Mouse (Mus musculus) forebrain, embryonic 14.5 days (tissue): ENCODE data around the gene Fam81a. TPM values are rescaled to one million over a fixed set of nuclear protein-coding genes. Genes with fewer than 3 reads are reported as not detected.
A peak's percentile ranks its signal among the peaks of the same experiment; 100 is the strongest.

Source experiments
- ATAC-seq: fragments of 200-750 bp; cut with Nextera tagmentation; 2 replicates; pipeline ENCODE4 v1.8.0; 2017; ENCODE audit warnings: mild to moderate bottlenecking, moderate library complexity
- DNase-seq: peaks from one replicate; pipeline ENCODE4 v3.0.0-alpha.2; 2015; ENCODE audit warnings: low spot score
- H3K27ac ChIP-seq: fragments of 300-500 bp; sonication (generic); 2 replicates; pipeline ENCODE4 v1.5.1; 2014; ENCODE audit warnings: low read depth, mild to moderate bottlenecking, control low read depth, low read length, moderate library complexity
- H3K27me3 ChIP-seq: fragments of 300-500 bp; sonication (generic); replicated peaks from 2 replicates; pipeline ENCODE4 v1.6.1; 2014; ENCODE audit warnings: low read length, control low read depth, mixed read lengths; ENCODE audit not compliant: control insufficient read depth, insufficient read depth
- H3K36me3 ChIP-seq: fragments of 300-500 bp; sonication (generic); 2 replicates; pipeline ENCODE4 v1.6.1; 2014; ENCODE audit warnings: low read length, control low read depth; ENCODE audit not compliant: control insufficient read depth, insufficient read depth
- H3K4me1 ChIP-seq: fragments of 300-500 bp; sonication (generic); 2 replicates; pipeline ENCODE4 v1.6.1; 2014; ENCODE audit warnings: antibody characterized with exemption, low read length, control low read depth; ENCODE audit not compliant: control insufficient read depth, insufficient read depth
- H3K4me2 ChIP-seq: fragments of 300-500 bp; sonication (generic); 2 replicates; pipeline ENCODE4 v1.6.1; 2014; ENCODE audit warnings: mild to moderate bottlenecking, control low read depth, low read length
- H3K4me3 ChIP-seq: fragments of 300-500 bp; sonication (generic); 2 replicates; pipeline ENCODE4 v1.5.1; 2014; ENCODE audit warnings: low read depth, low read length, control low read depth
- H3K9ac ChIP-seq: fragments of 300-500 bp; sonication (generic); 2 replicates; pipeline ENCODE4 v1.6.1; 2014; ENCODE audit warnings: mild to moderate bottlenecking, low read length, control low read depth, moderate library complexity
- H3K9me3 ChIP-seq: fragments of 300-500 bp; sonication (generic); replicated peaks from 2 replicates; pipeline ENCODE4 v1.6.1; 2016; ENCODE audit warnings: low read length, control low read depth, mixed read lengths; ENCODE audit not compliant: control insufficient read depth
- WGBS: fragments of 180-500 bp; shearing (Covaris S2); extraction: QIAGEN DNeasy Blood & Tissue Kit; methylation state at CpG from one replicate; pipeline ENCODE4 v1.1.7; 2014; 5-methylcytosine and 5-hydroxymethylcytosine counted together
- polyA plus RNA-seq: library from polyadenylated mRNA; unstranded; fragments of >200 nt; fragmentation: Nextera tagmentation; extraction: Ambion mirVana; gene quantifications from 2 replicates; pipeline ENCODE4 v1.2.1, GENCODE M21; 2014

Gene Fam81a
- polyA plus RNA-seq, 1 experiment from 2014 or later = 5.6 TPM

- no peak for DNase-seq
- WGBS = 94% methylated on average over 1 of the region's 1 CpGs
- H3K9me3 ChIP-seq = no peaks in the 10 kb centered on the region
Measured at GRCm38 (mm10) chr9:70135186-70135585, 7.2 kb downstream of the Fam81a start.

GRCm38 (mm10) chr9:70134716-70135115 lies 7.6 kb downstream of the Fam81a start:
- no peaks in the 10 kb centered on the region for H3K9me3 ChIP-seq
- H3K4me3 ChIP-seq = no peak overlapping the region
- H3K4me2 ChIP-seq = no peak overlapping the region
- ATAC-seq (no peak), DNase-seq (no peak)
- H3K36me3 ChIP-seq = no peaks in the 10 kb centered on the region
- no peaks in the 10 kb centered on the region for H3K27me3 ChIP-seq
- H3K27ac ChIP-seq = no peak overlapping the region
- H3K4me1 ChIP-seq = no peaks in the 10 kb centered on the region
- WGBS = 80% methylated on average over 5 of the region's 5 CpGs
- no peak overlapping the region for H3K9ac ChIP-seq

More at GRCm38 (mm10) chr9:70135186-70135585, 7.2 kb downstream of the Fam81a start:
- no peak overlapping the region for H3K4me3 ChIP-seq
- H3K36me3 ChIP-seq = no peaks in the 10 kb centered on the region
- no peak for ATAC-seq
- H3K27me3 ChIP-seq = no peaks in the 10 kb centered on the region
- no peak overlapping the region for H3K4me2 ChIP-seq
- no peak overlapping the region for H3K27ac ChIP-seq
- H3K4me1 ChIP-seq = no peaks in the 10 kb centered on the region
- no peak overlapping the region for H3K9ac ChIP-seq

GRCm38 (mm10) chr9:70134215-70134614 lies 8.1 kb downstream of the Fam81a start:
- H3K4me2 ChIP-seq = no peak overlapping the region
- WGBS = 89% methylated on average over 9 of the region's 9 CpGs
- no peak for DNase-seq
- no peak overlapping the region for H3K4me3 ChIP-seq
- H3K36me3 ChIP-seq = no peaks in the 10 kb centered on the region
- H3K27ac ChIP-seq = no peak overlapping the region
- H3K27me3 ChIP-seq = no peaks in the 10 kb centered on the region
- no peaks in the 10 kb centered on the region for H3K4me1 ChIP-seq
- no peak for ATAC-seq
- no peak overlapping the region for H3K9ac ChIP-seq
- no peaks in the 10 kb centered on the region for H3K9me3 ChIP-seq

- no peaks in the 10 kb centered on the region for H3K36me3 ChIP-seq
- no peak overlapping the region for H3K9ac ChIP-seq
- WGBS = 89% methylated on average over 5 of the region's 5 CpGs
- ATAC-seq (no peak), DNase-seq (no peak)
- no peak overlapping the region for H3K4me3 ChIP-seq
- no peaks in the 10 kb centered on the region for H3K4me1 ChIP-seq
- no peak overlapping the region for H3K4me2 ChIP-seq
- H3K27ac ChIP-seq = no peak overlapping the region
- no peaks in the 10 kb centered on the region for H3K27me3 ChIP-seq
- no peaks in the 10 kb centered on the region for H3K9me3 ChIP-seq
Measured at GRCm38 (mm10) chr9:70130786-70131185, 11.6 kb downstream of the Fam81a start.

GRCm38 (mm10) chr9:70111869-70112286 lies 30.5 kb downstream of the Fam81a start:
- ATAC-seq (peak; percentile 86), DNase-seq (peak; percentile 65)
- H3K27ac ChIP-seq = no peak overlapping the region; the same call in 1 of the 2 replicates
- under 1% methylated on average over 10 of the region's 10 CpGs for WGBS
- no peaks in the 10 kb centered on the region for H3K27me3 ChIP-seq
- H3K36me3 ChIP-seq = no peaks in the 10 kb centered on the region
- H3K4me1 ChIP-seq = peaks cover 9% of the 10 kb centered on the region; the same call in 1 of the 2 replicates
- H3K4me3 ChIP-seq = peak overlapping the region; percentile 23
- peak overlapping the region; percentile 56 for H3K4me2 ChIP-seq
- H3K9me3 ChIP-seq = no peaks in the 10 kb centered on the region
- H3K9ac ChIP-seq = peak overlapping the region; percentile 25; the same call in 1 of the 2 replicates

- H3K4me2 ChIP-seq = no peak overlapping the region
- H3K27ac ChIP-seq = no peak overlapping the region
- peaks cover 9% of the 10 kb centered on the region; the same call in 1 of the 2 replicates for H3K4me1 ChIP-seq
- no peak overlapping the region for H3K4me3 ChIP-seq
- 38% methylated on average over 7 of the region's 7 CpGs for whole genome bisulfite sequencing
- H3K36me3 ChIP-seq = no peaks in the 10 kb centered on the region
- ATAC-seq (no peak), DNase-seq (peak; percentile 57)
- no peak overlapping the region for H3K9ac ChIP-seq
- no peaks in the 10 kb centered on the region for H3K9me3 ChIP-seq
- no peaks in the 10 kb centered on the region for H3K27me3 ChIP-seq
Measured at GRCm38 (mm10) chr9:70110871-70111270, 31.5 kb downstream of the Fam81a start.

GRCm38 (mm10) chr9:70109279-70109678 lies 33.1 kb downstream of the Fam81a start:
- peak; percentile 85 for DNase-seq
- H3K36me3 ChIP-seq = no peaks in the 10 kb centered on the region
- H3K4me1 ChIP-seq = peaks cover 9% of the 10 kb centered on the region; the same call in 1 of the 2 replicates
- H3K9ac ChIP-seq = no peak overlapping the region
- H3K27me3 ChIP-seq = no peaks in the 10 kb centered on the region
- WGBS = 7% methylated on average over 3 of the region's 3 CpGs
- H3K27ac ChIP-seq = no peak overlapping the region
- H3K9me3 ChIP-seq = no peaks in the 10 kb centered on the region
- H3K4me2 ChIP-seq = no peak overlapping the region
- no peak overlapping the region for H3K4me3 ChIP-seq
- ATAC-seq = peak; percentile 45

GRCm38 (mm10) chr9:70108151-70108550 lies 34.2 kb downstream of the Fam81a start:
- Histone ChIP-seq H3K4me3 (no peak overlapping the region), H3K4me1 (peaks cover 9% of the 10 kb centered on the region; the same call in 1 of the 2 replicates), H3K9ac (no peak overlapping the region), H3K36me3 (no peaks in the 10 kb centered on the region), H3K27ac (no peak overlapping the region), H3K9me3 (no peaks in the 10 kb centered on the region), H3K4me2 (no peak overlapping the region), H3K27me3 (no peaks in the 10 kb centered on the region)
- ATAC-seq = no peak
- no peak for DNase-seq
- 77% methylated on average over 5 of the region's 5 CpGs for WGBS

GRCm38 (mm10) chr9:70105573-70105972 lies 36.8 kb downstream of the Fam81a start:
- H3K4me1 ChIP-seq = no peaks in the 10 kb centered on the region
- H3K4me2 ChIP-seq = no peak overlapping the region
- 84% methylated on average over 5 of the region's 5 CpGs for WGBS
- H3K36me3 ChIP-seq = no peaks in the 10 kb centered on the region
- no peak for ATAC-seq
- no peak overlapping the region for H3K27ac ChIP-seq
- H3K9me3 ChIP-seq = no peaks in the 10 kb centered on the region
- no peak overlapping the region for H3K4me3 ChIP-seq
- H3K9ac ChIP-seq = no peak overlapping the region
- no peak for DNase-seq
- H3K27me3 ChIP-seq = no peaks in the 10 kb centered on the region
